Mouse (Mus musculus) left cerebral cortex, postnatal 25 days (tissue): ENCODE results near the gene Tle2. TPM values are rescaled to one million over a fixed set of nuclear protein-coding genes. Genes with fewer than 3 reads are reported as not detected.
A peak's percentile ranks its signal among the peaks of the same experiment; 100 is the strongest.

Source experiments
- DNase-seq, 2 experiments: peaks; one replicate each; pipeline ENCODE4 v3.0.0; 2022; ENCODE audit warnings: low spot score in 2 of 2, mixed read lengths in 1 of 2
- intact Hi-C: fragments of 180-260 bp; cut with DNase I; formaldehyde crosslinking; loops from one replicate; pipeline ENCODE4 v1.15.1; 2025
- total RNA-seq, 2 experiments: library from RNA; stranded (reverse); gene quantifications; 2 replicates each; pipeline ENCODE4 v1.2.3; 2021

Gene Tle2
- total RNA-seq, 2 experiments from 2014 or later, result 28.8 to 30.3 TPM

- intact Hi-C loops, result loop anchor here (2.0 to 10.0 kb wide), 2 partner anchors 49 to 1867 kb away; partner anchors contain the start of genes Cdc34 and Gzmm
- peak; percentile 83 to 88 for DNase-seq
Measured at GRCm38 (mm10) chr10:81551597-81552102, 22.7 kb upstream of the Tle2 start.

- no peak for DNase-seq
- intact Hi-C loops, result loop anchor here (10.0 kb wide), 1 partner anchor 1868 kb away; the partner anchor contains the start of genes Cdc34 and Gzmm
Measured at GRCm38 (mm10) chr10:81553232-81553631, 21.1 kb upstream of the Tle2 start.

- DNase-seq, result no peak
- intact Hi-C loops, result loop anchor here (10.0 kb wide), 1 partner anchor 1869 kb away; the partner anchor contains the start of genes Cdc34 and Gzmm
Measured at GRCm38 (mm10) chr10:81553807-81554755, 20.3 kb upstream of the Tle2 start.

GRCm38 (mm10) chr10:81556282-81556681 lies 18.1 kb upstream of the Tle2 start:
- intact Hi-C loops, result loop anchor here (10.0 kb wide), 1 partner anchor 1871 kb away; the partner anchor contains the start of genes Cdc34 and Gzmm

GRCm38 (mm10) chr10:81557491-81557890 lies 16.9 kb upstream of the Tle2 start:
- no peak for DNase-seq
- intact Hi-C loops, result loop anchor here (10.0 kb wide), 1 partner anchor 1873 kb away; the partner anchor contains the start of genes Cdc34 and Gzmm

More at GRCm38 (mm10) chr10:81556282-81556681, 18.1 kb upstream of the Tle2 start:
- no peak for DNase-seq

GRCm38 (mm10) chr10:81559163-81559626 lies 15.2 kb upstream of the Tle2 start, which contains the start of gene Aes:
Gene Aes, plus strand, starts transcription at chr10:81559488.
- DNase-seq, result peak; percentile 70 to 77
- intact Hi-C loops, result loop anchor here (10.0 kb wide), 1 partner anchor 1874 kb away; the partner anchor contains the start of genes Cdc34 and Gzmm

- DNase-seq, result peak; percentile 73 to 80
- intact Hi-C loops, result loop anchor here (5.0 to 10.0 kb wide), 2 partner anchors 42 to 1875 kb away; partner anchors contain the start of genes Cdc34, Gzmm and Tle6
Measured at GRCm38 (mm10) chr10:81559627-81560539, 14.5 kb upstream of the Tle2 start.

GRCm38 (mm10) chr10:81560719-81561459 lies 13.5 kb upstream of the Tle2 start:
- DNase-seq, result no peak
- intact Hi-C loops, result loop anchor here (5.0 kb wide), 1 partner anchor 41 kb away; the partner anchor contains the start of gene Tle6

GRCm38 (mm10) chr10:81562411-81562810 lies 11.9 kb upstream of the Tle2 start:
- no peak for DNase-seq
- intact Hi-C loops, result loop anchor here (5.0 kb wide), 1 partner anchor 40 kb away; the partner anchor contains the start of gene Tle6

- intact Hi-C loops, result loop anchor here (5.0 kb wide), 1 partner anchor 39 kb away; the partner anchor contains the start of gene Tle6
Measured at GRCm38 (mm10) chr10:81563481-81563880, 10.9 kb upstream of the Tle2 start.

GRCm38 (mm10) chr10:81564216-81564615 lies 10.1 kb upstream of the Tle2 start:
- intact Hi-C loops, result loop anchor here (5.0 kb wide), 1 partner anchor 38 kb away; the partner anchor contains the start of gene Tle6
- no peak for DNase-seq

More at GRCm38 (mm10) chr10:81563481-81563880, 10.9 kb upstream of the Tle2 start:
- DNase-seq, result no peak

GRCm38 (mm10) chr10:81564734-81565133 lies 9.6 kb upstream of the Tle2 start:
- peak; percentile 53 to 54 for DNase-seq
- intact Hi-C loops, result loop anchor here (5.0 kb wide), 1 partner anchor 38 kb away; the partner anchor contains the start of gene Tle6

- no peak for DNase-seq
- intact Hi-C loops, result no loop called here
Measured at GRCm38 (mm10) chr10:81565257-81566228, 8.8 kb upstream of the Tle2 start.

GRCm38 (mm10) chr10:81568381-81569191 lies 5.8 kb upstream of the Tle2 start:
- intact Hi-C loops, result no loop called here
- DNase-seq, result no peak

GRCm38 (mm10) chr10:81569507-81570237 lies 4.7 kb upstream of the Tle2 start:
- DNase-seq, result no peak
- intact Hi-C loops, result loop anchor here (2.0 kb wide), 1 partner anchor 27 kb away; no protein-coding TSS in a partner anchor
